8 mouse cellular contexts compared by ENCODE assay signal in genomic region chr13:69696333-69696991, GRCm38 (mm10). TPM values are rescaled to one million over a fixed set of nuclear protein-coding genes. Genes with fewer than 3 reads are reported as not detected.
DNase-seq lines count a peak whose midpoint lies in the region; ATAC-seq and TF ChIP-seq lines count a peak whose summit lies in the region.

No protein-coding gene starts in this region.

- H3K4me3 ChIP-seq in liver, embryonic 11.5 days (ENCODE audit: low read depth, low read length): no peak overlapping the region
- peak overlapping the region; percentile 34 for H3K4me3 ChIP-seq in olfactory bulb, adult 2 months (ENCODE audit: insufficient read depth, low read depth, low read length)

- peak; percentile 50; the same call in 1 of the 2 replicates for TF ChIP-seq CTCF in olfactory bulb, adult 2 months (IDR thresholded peaks at IDR 0.05; ENCODE audit: insufficient read depth, low read depth, low read length)

- H3K36me3 ChIP-seq in liver, embryonic 11.5 days (ENCODE audit: control insufficient read depth, insufficient read depth, low read length): no peaks in the 10 kb centered on the region

- no peak for TF ChIP-seq POLR2A in olfactory bulb, adult 2 months (IDR thresholded peaks at IDR 0.05; ENCODE audit: insufficient read depth, low read depth, low read length)

- H3K9me3 ChIP-seq in liver, embryonic 11.5 days (ENCODE audit: control insufficient read depth, low read length): no peaks in the 10 kb centered on the region

- H3K9ac ChIP-seq in liver, embryonic 11.5 days (ENCODE audit: low read depth, low read length): no peak overlapping the region

- no peaks in the 10 kb centered on the region for H3K4me1 ChIP-seq in liver, embryonic 11.5 days (replicated peaks; ENCODE audit: control insufficient read depth, insufficient read depth, low read length)
- peaks cover 5% of the 10 kb centered on the region for H3K4me1 ChIP-seq in olfactory bulb, adult 2 months (ENCODE audit: control insufficient read depth, insufficient read depth, low read length)

- no peak overlapping the region for H3K4me2 ChIP-seq in liver, embryonic 11.5 days

- no peak overlapping the region for H3K27ac ChIP-seq in liver, embryonic 11.5 days (ENCODE audit: low read depth, low read length)
- H3K27ac ChIP-seq in olfactory bulb, adult 2 months (ENCODE audit: insufficient read depth, low read depth, low read length): peak overlapping the region; percentile 49; the same call in 1 of the 2 replicates

- no peaks in the 10 kb centered on the region for H3K27me3 ChIP-seq in liver, embryonic 11.5 days (replicated peaks; ENCODE audit: control insufficient read depth, insufficient read depth, low read length)

- DNase-seq in A20 (ENCODE audit: low read depth, low spot score) (peak; percentile 65), R1 (ENCODE audit: low read depth, low spot score) (peak; percentile 85)
- DNase-seq in cerebellum, postnatal 25 days: peak; percentile 90 to 95
- DNase-seq in frontal cortex, postnatal 36 days (ENCODE audit: low spot score in 2 of 2): peak; percentile 88 to 91
- peak; percentile 63 for DNase-seq in kidney, postnatal 14 days
- peak; percentile 57 for DNase-seq in liver, embryonic 11.5 days (ENCODE audit: low spot score)
- peak; percentile 40 for DNase-seq in urinary bladder, postnatal 25 days (ENCODE audit: low spot score)

- ATAC-seq in liver, embryonic 11.5 days (replicated peaks; ENCODE audit: low FRiP score): peak; percentile 42; the same call in 1 of the 2 replicates

- WGBS in liver, embryonic 11.5 days: 43% methylated on average over 13 of the region's 13 CpGs
- 19% methylated on average over 13 of the region's 13 CpGs for WGBS in olfactory bulb, adult 2 months

RNA-seq across cellular contexts. Expression of gene Ube2ql1, which starts 43.2 kb away (rescaled TPM):
- polyA plus RNA-seq in liver, embryonic 11.5 days (2014; fragmentation: Nextera tagmentation; extraction: Ambion mirVana): 0.96 and 1.2 TPM in 2 replicates
- not detected in 2 replicates for polyA plus RNA-seq in olfactory bulb, adult 2 months (2012; ENCODE audit: insufficient read depth, insufficient read length, low replicate concordance, missing spikeins)

Comparison
In these comparisons a context has a peak if more than half of its experiments do, and no peak if none do; other contexts are left out.
1. DNase-seq: peak in every context shown above with its lines; median percentile 92 in cerebellum, postnatal 25 days; 90 in frontal cortex, postnatal 36 days; 85 in R1; 65 in A20; 63 in kidney, postnatal 14 days; 57 in liver, embryonic 11.5 days; 40 in urinary bladder, postnatal 25 days.